Mouse (Mus musculus) MEL (cell line): Measurements from ENCODE around the gene Carm1. TPM values are rescaled to one million over a fixed set of nuclear protein-coding genes. Genes with fewer than 3 reads are reported as not detected.

Experiments used
- DNase-seq: peaks from one replicate; pipeline ENCODE4 v3.0.0; 2011; ENCODE audit warnings: low read depth, low spot score
- H3K27ac ChIP-seq: 2 replicates; pipeline ENCODE4 v1.5.1; 2012; ENCODE audit warnings: low read depth, mild to moderate bottlenecking, control low read depth, low read length, moderate library complexity; ENCODE audit not compliant: control insufficient read depth
- H3K27me3 ChIP-seq, 2 experiments: fragments of 150-350 bp in 1 of 2; sonication (generic) in 1 of 2; 2 replicates each; pipeline ENCODE4 v1.6.1; 2012; ENCODE audit warnings: low read length in 2 of 2, mild to moderate bottlenecking in 2 of 2, improper control_type of control experiment in 1 of 2, moderate library complexity in 1 of 2; ENCODE audit not compliant: insufficient read depth in 2 of 2, control insufficient read depth in 1 of 2
- H3K36me3 ChIP-seq, 2 experiments: 2 replicates each; pipeline ENCODE4 v1.6.1; 2012 to 2014; ENCODE audit warnings: low read length in 2 of 2, improper control_type of control experiment in 1 of 2, inconsistent platforms in 1 of 2, mild to moderate bottlenecking in 1 of 2; ENCODE audit not compliant: insufficient read depth in 2 of 2, control insufficient read depth in 1 of 2
- H3K4me1 ChIP-seq, 2 experiments: fragments of 150-350 bp in 1 of 2; sonication (generic) in 1 of 2; 2 replicates each; pipeline ENCODE4 v1.6.1; 2012; ENCODE audit warnings: low read length in 2 of 2, improper control_type of control experiment in 1 of 2, mild to moderate bottlenecking in 1 of 2; ENCODE audit not compliant: insufficient read depth in 2 of 2, control insufficient read depth in 1 of 2
- H3K4me3 ChIP-seq, 2 experiments: fragments of 150-350 bp in 1 of 2; sonication (generic) in 1 of 2; 2 replicates each; pipeline ENCODE4 v1.5.1; 2012; ENCODE audit warnings: low read depth in 2 of 2, low read length in 2 of 2, mild to moderate bottlenecking in 2 of 2, moderate library complexity in 2 of 2, control low read depth in 1 of 2, improper control_type of control experiment in 1 of 2; ENCODE audit not compliant: control insufficient read depth in 1 of 2, insufficient read depth in 1 of 2
- H3K79me2 ChIP-seq: 2 replicates; pipeline ENCODE4 v1.6.1; 2012; ENCODE audit warnings: mild to moderate bottlenecking, low read length, moderate library complexity; ENCODE audit not compliant: control insufficient read depth, poor library complexity, insufficient read depth
- H3K9ac ChIP-seq: 2 replicates; pipeline ENCODE4 v1.6.1; 2012; ENCODE audit warnings: low read depth, mild to moderate bottlenecking, control low read depth, low read length, moderate library complexity; ENCODE audit not compliant: control insufficient read depth, poor library complexity, severe bottlenecking
- H3K9me3 ChIP-seq: fragments of 150-350 bp; sonication (generic); replicated peaks from 2 replicates; pipeline ENCODE4 v1.6.1; 2012; ENCODE audit warnings: mild to moderate bottlenecking, low read length, improper control_type of control experiment, moderate library complexity; ENCODE audit not compliant: insufficient read depth
- BHLHE40 ChIP-seq: IDR thresholded peaks from 2 replicates; pipeline ENCODE4 v1.6.1; 2012; ENCODE audit warnings: low read depth, mild to moderate bottlenecking, inconsistent platforms, low read length, improper control_type of control experiment, borderline replicate concordance
- CHD1 ChIP-seq: IDR thresholded peaks from 2 replicates; pipeline ENCODE4 v1.6.1; 2012; ENCODE audit warnings: low read depth, mild to moderate bottlenecking, inconsistent platforms, low read length, improper control_type of control experiment
- CTCF ChIP-seq, 3 experiments: IDR thresholded peaks in 2 of 3; conservative IDR thresholded peaks in 1 of 3; 2 replicates each; pipeline ENCODE4 v1.5.1; 2011 to 2012; ENCODE audit warnings: low read length in 3 of 3, low read depth in 2 of 3, mild to moderate bottlenecking in 2 of 3, improper control_type of control experiment in 1 of 3, inconsistent platforms in 1 of 3, mixed read lengths in 1 of 3, moderate library complexity in 1 of 3; ENCODE audit not compliant: control insufficient read depth in 1 of 3, insufficient read depth in 1 of 3, poor library complexity in 1 of 3, severe bottlenecking in 1 of 3
- E2F4 ChIP-seq: IDR thresholded peaks from 2 replicates; pipeline ENCODE4 v1.6.1; 2011; ENCODE audit warnings: low read depth, low read length, improper control_type of control experiment, borderline replicate concordance
- ELF1 ChIP-seq: IDR thresholded peaks from 2 replicates; pipeline ENCODE4 v1.6.1; 2014; ENCODE audit warnings: low read depth, mild to moderate bottlenecking, inconsistent platforms, low read length, improper control_type of control experiment, moderate library complexity
- ETS1 ChIP-seq: IDR thresholded peaks from 2 replicates; pipeline ENCODE4 v1.6.1; 2012; ENCODE audit warnings: low read depth, mild to moderate bottlenecking, inconsistent platforms, low read length, improper control_type of control experiment, moderate library complexity
- GATA1 ChIP-seq: IDR thresholded peaks from 2 replicates; pipeline ENCODE4 v1.6.1; 2011; ENCODE audit warnings: low read depth, low read length, improper control_type of control experiment
- HCFC1 ChIP-seq: IDR thresholded peaks from 2 replicates; pipeline ENCODE4 v1.6.1; 2012; ENCODE audit warnings: low read depth, mild to moderate bottlenecking, inconsistent platforms, low read length, improper control_type of control experiment, moderate library complexity
- JUND ChIP-seq: IDR thresholded peaks from 2 replicates; pipeline ENCODE4 v1.6.1; 2011; ENCODE audit warnings: low read depth, mild to moderate bottlenecking, improper control_type of control experiment, low read length
- KAT2A ChIP-seq: conservative IDR thresholded peaks from 2 replicates; pipeline ENCODE4 v1.6.1; 2012; ENCODE audit warnings: low read depth, low read length, improper control_type of control experiment, inconsistent platforms
- MAZ ChIP-seq: IDR thresholded peaks from 2 replicates; pipeline ENCODE4 v1.6.1; 2012; ENCODE audit warnings: low read depth, mild to moderate bottlenecking, inconsistent platforms, low read length, improper control_type of control experiment
- MXI1 ChIP-seq: IDR thresholded peaks from 2 replicates; pipeline ENCODE4 v1.6.1; 2011; ENCODE audit warnings: mild to moderate bottlenecking, low read depth, low read length, improper control_type of control experiment
- MYB ChIP-seq: IDR thresholded peaks from 2 replicates; pipeline ENCODE4 v1.6.1; 2011; ENCODE audit warnings: mild to moderate bottlenecking, low read depth, low read length, improper control_type of control experiment
- MYC ChIP-seq: IDR thresholded peaks from 2 replicates; pipeline ENCODE4 v1.6.1; 2011; ENCODE audit warnings: low read depth, mild to moderate bottlenecking, low read length, improper control_type of control experiment, moderate library complexity
- NRF1 ChIP-seq: IDR thresholded peaks from 2 replicates; pipeline ENCODE4 v1.6.1; 2014; ENCODE audit warnings: low read depth, mild to moderate bottlenecking, inconsistent platforms, low read length, improper control_type of control experiment, moderate library complexity; ENCODE audit not compliant: poor library complexity, insufficient read depth, severe bottlenecking
- POLR2A ChIP-seq, 2 experiments: IDR thresholded peaks; 2 replicates each; pipeline ENCODE4 v1.6.1; 2011 to 2012; ENCODE audit warnings: low read length in 2 of 2, mild to moderate bottlenecking in 2 of 2, control low read depth in 1 of 2, improper control_type of control experiment in 1 of 2, low read depth in 1 of 2, moderate library complexity in 1 of 2; ENCODE audit not compliant: control insufficient read depth in 1 of 2, insufficient read depth in 1 of 2, poor library complexity in 1 of 2
- POLR2AphosphoS5 ChIP-seq: IDR thresholded peaks from 2 replicates; pipeline ENCODE4 v1.6.1; 2012; ENCODE audit warnings: low read depth, borderline replicate concordance, mild to moderate bottlenecking, inconsistent platforms, low read length, moderate library complexity, mixed read lengths
- RCOR1 ChIP-seq: IDR thresholded peaks from 2 replicates; pipeline ENCODE4 v1.6.1; 2012; ENCODE audit warnings: low read depth, mild to moderate bottlenecking, inconsistent platforms, low read length, improper control_type of control experiment
- SIN3A ChIP-seq: IDR thresholded peaks from 2 replicates; pipeline ENCODE4 v1.6.1; 2012; ENCODE audit warnings: low read length, improper control_type of control experiment, inconsistent platforms
- SMC3 ChIP-seq: IDR thresholded peaks from 2 replicates; pipeline ENCODE4 v1.6.1; 2011; ENCODE audit warnings: low read depth, low read length, improper control_type of control experiment
- TBP ChIP-seq: IDR thresholded peaks from 2 replicates; pipeline ENCODE4 v1.8.0; 2011; ENCODE audit warnings: low read depth, low read length, improper control_type of control experiment
- TCF12 ChIP-seq: IDR thresholded peaks from 2 replicates; pipeline ENCODE4 v1.6.1; 2014; ENCODE audit warnings: low read depth, mild to moderate bottlenecking, inconsistent platforms, low read length, improper control_type of control experiment, moderate library complexity
- UBTF ChIP-seq: IDR thresholded peaks from 2 replicates; pipeline ENCODE4 v1.6.1; 2012; ENCODE audit warnings: low read depth, mild to moderate bottlenecking, inconsistent platforms, low read length, improper control_type of control experiment, moderate library complexity, borderline replicate concordance; ENCODE audit not compliant: insufficient read depth
- USF1 ChIP-seq: IDR thresholded peaks from 2 replicates; pipeline ENCODE4 v1.6.1; 2014; ENCODE audit warnings: low read depth, mild to moderate bottlenecking, inconsistent platforms, low read length, improper control_type of control experiment, moderate library complexity
- USF2 ChIP-seq, 2 experiments: IDR thresholded peaks; 2 replicates each; pipeline ENCODE4 v1.6.1; 2011 to 2012; ENCODE audit warnings: improper control_type of control experiment in 2 of 2, low read length in 2 of 2, borderline replicate concordance in 1 of 2, inconsistent platforms in 1 of 2, low read depth in 1 of 2, mild to moderate bottlenecking in 1 of 2; ENCODE audit not compliant: insufficient read depth in 1 of 2
- ZKSCAN1 ChIP-seq: IDR thresholded peaks from 2 replicates; pipeline ENCODE4 v1.6.1; 2012; ENCODE audit warnings: low read depth, mild to moderate bottlenecking, inconsistent platforms, low read length, improper control_type of control experiment, moderate library complexity
- ZMIZ1 ChIP-seq: IDR thresholded peaks from 2 replicates; pipeline ENCODE4 v1.6.1; 2012; ENCODE audit warnings: low read depth, mild to moderate bottlenecking, inconsistent platforms, low read length, improper control_type of control experiment, moderate library complexity
- polyA plus RNA-seq, 2 experiments: library from polyadenylated mRNA; stranded (reverse) in 1 of 2; unstranded in 1 of 2; fragments of >175 nt in 1 of 2; fragments of >200 nt in 1 of 2; gene quantifications; 2 replicates each; pipeline versions ENCODE4 v1.2.1 to v1.2.4; 2012; ENCODE audit warnings: low replicate concordance in 2 of 2, low read depth in 1 of 2; ENCODE audit not compliant: insufficient read length in 2 of 2, insufficient read depth in 1 of 2, missing spikeins in 1 of 2
- total RNA-seq: library from RNA; depleted of rRNA; stranded (reverse); fragments of 300-350 nt; gene quantifications from 2 replicates; pipeline ENCODE4 v1.2.3, GENCODE M21; 2012

Gene Carm1
- total and polyA plus RNA-seq, 3 experiments, result 121 to 423 (median 121) TPM

- H3K36me3 ChIP-seq, result peaks cover 10 to 33% of the 10 kb centered on the region in 2 experiments
- H3K4me1 ChIP-seq, result peaks cover 13 to 29% of the 10 kb centered on the region in 2 experiments
- peak overlapping the region; percentile 75 for H3K9ac ChIP-seq
- H3K4me3 ChIP-seq, result peak overlapping the region; percentile 66
- H3K9me3 ChIP-seq, result no peaks in the 10 kb centered on the region
- peaks cover 41% of the 10 kb centered on the region for H3K79me2 ChIP-seq
- peak overlapping the region; percentile 79 for H3K27ac ChIP-seq
- DNase-seq, result peak; percentile 67
- H3K27me3 ChIP-seq, result no peaks in the 10 kb centered on the region
- no peak for TF ChIP-seq SMC3
- TF ChIP-seq CHD1, result 0 out of 2 replicates have a peak, but pooled peaks have one; percentile 80
- no peak for TF ChIP-seq USF1
- TF ChIP-seq TBP, result no peak
- TF ChIP-seq UBTF, result 0 out of 2 replicates have a peak, but pooled peaks have one; percentile 9
- TF ChIP-seq TCF12, result no peak
- TF ChIP-seq ETS1, result no peak
- no peak for TF ChIP-seq ELF1
- TF ChIP-seq ZMIZ1, result no peak
- no peak for TF ChIP-seq NRF1
- TF ChIP-seq ZKSCAN1, result no peak; the same call in 1 of the 2 replicates
- TF ChIP-seq CTCF (IDR thresholded peaks at IDR 0.05 in 2 of 3, conservative IDR thresholded peaks at IDR 0.05 in 1 of 3; ENCODE audit: control insufficient read depth in 1 of 3, insufficient read depth in 1 of 3, low read depth in 2 of 3, low read length in 3 of 3, poor library complexity in 1 of 3, severe bottlenecking in 1 of 3), result no peak
Observed at GRCm38 (mm10) chr9:21614864-21615616, 68.3 kb downstream of the Carm1 start.

GRCm38 (mm10) chr9:21615617-21616231 lies 69.0 kb downstream of the Carm1 start, which contains the start of gene Smarca4:
Gene Smarca4, plus strand, starts transcription at chr9:21616169.
- H3K79me2 ChIP-seq, result peaks cover 47% of the 10 kb centered on the region
- peak within 1 kb of the TSS; percentile 89 for H3K27ac ChIP-seq
- peaks cover 13 to 24% of the 10 kb centered on the region in 2 experiments for H3K4me1 ChIP-seq
- H3K9ac ChIP-seq, result peak within 1 kb of the TSS; percentile 88
- no peaks in the 10 kb centered on the region for H3K9me3 ChIP-seq
- peak; percentile 100 for DNase-seq
- peak within 1 kb of the TSS; percentile 80 to 87 for H3K4me3 ChIP-seq
- H3K27me3 ChIP-seq, result no peaks in the 10 kb centered on the region
- peaks cover 13 to 39% of the 10 kb centered on the region in 2 experiments for H3K36me3 ChIP-seq
- TF ChIP-seq MAZ, result peak; percentile 98
- TF ChIP-seq TBP, result peak; percentile 97
- peak; percentile 94 for TF ChIP-seq MXI1
- peak; percentile 87; the same call in 1 of the 2 replicates for TF ChIP-seq POLR2AphosphoS5
- TF ChIP-seq RCOR1, result peak; percentile 72
- peak; percentile 92 for TF ChIP-seq SIN3A
- peak; percentile 90 for TF ChIP-seq NRF1
- TF ChIP-seq KAT2A, result no peak; the same call in 1 of the 2 replicates
- no peak for TF ChIP-seq MYB
- TF ChIP-seq BHLHE40, result peak; percentile 72; the same call in 1 of the 2 replicates
- peak; percentile 99 for TF ChIP-seq POLR2A (IDR thresholded peaks at IDR 0.05; ENCODE audit: control insufficient read depth in 1 of 2, insufficient read depth in 1 of 2, low read depth in 1 of 2, low read length in 2 of 2, poor library complexity in 1 of 2)
- TF ChIP-seq MYC, result peak; percentile 97
- peak; percentile 85 for TF ChIP-seq HCFC1
- TF ChIP-seq GATA1, result peak; percentile 86
- no peak for TF ChIP-seq JUND
- peak; percentile 99 for TF ChIP-seq ZMIZ1
- TF ChIP-seq CTCF (IDR thresholded peaks at IDR 0.05 in 2 of 3, conservative IDR thresholded peaks at IDR 0.05 in 1 of 3; ENCODE audit: control insufficient read depth in 1 of 3, insufficient read depth in 1 of 3, low read depth in 2 of 3, low read length in 3 of 3, poor library complexity in 1 of 3, severe bottlenecking in 1 of 3), result 0 out of 6 replicates have a peak, but pooled peaks of 1 of the 3 experiments have one; percentile 8
- no peak for TF ChIP-seq SMC3
- TF ChIP-seq CHD1, result no peak
- peak; percentile 86 for TF ChIP-seq ETS1
- no peak for TF ChIP-seq USF2 (IDR thresholded peaks at IDR 0.05; ENCODE audit: borderline replicate concordance in 1 of 2, insufficient read depth in 1 of 2, low read depth in 1 of 2, low read length in 2 of 2)
- TF ChIP-seq E2F4, result no peak
